Comparison of ENCODE assay signal across 28 mouse cellular contexts in genomic region chr17:86325317-86325716, GRCm38 (mm10).
DNase-seq lines count a peak whose midpoint lies in the region; ATAC-seq lines count a peak whose summit lies in the region.
"Had no signal": no experiment of that assay in that cellular context is flagged by ENCODE, and none has a peak within 500 bp of the region (broad histone marks: within the 10 kb centered on the region; RNA-seq: fewer than 3 reads in every experiment).

No protein-coding gene starts in this region.

- no peak overlapping the region for H3K4me3 ChIP-seq in forebrain, embryonic 10.5 days
- H3K4me3 ChIP-seq in forebrain, embryonic 12.5 days (replicated peaks), result no peak overlapping the region
- H3K4me3 ChIP-seq in kidney, embryonic 14.5 days (ENCODE audit: low read length), result no peak overlapping the region
- no peak overlapping the region for H3K4me3 ChIP-seq in hindbrain, embryonic 13.5 days
- H3K4me3 ChIP-seq: embryonic facial prominence, embryonic 10.5 days; embryonic facial prominence, embryonic 15.5 days; forebrain, embryonic 15.5 days; limb, embryonic 12.5 days; liver, embryonic 15.5 days; stomach, embryonic 15.5 days had no signal

- H3K27me3 ChIP-seq in forebrain, embryonic 10.5 days (ENCODE audit: poor library complexity, severe bottlenecking), result no peaks in the 10 kb centered on the region
- no peaks in the 10 kb centered on the region for H3K27me3 ChIP-seq in forebrain, embryonic 12.5 days
- H3K27me3 ChIP-seq in kidney, embryonic 14.5 days (ENCODE audit: control insufficient read depth, insufficient read depth, low read length), result no peaks in the 10 kb centered on the region
- H3K27me3 ChIP-seq in hindbrain, embryonic 13.5 days, result no peaks in the 10 kb centered on the region
- H3K27me3 ChIP-seq: embryonic facial prominence, embryonic 15.5 days; forebrain, embryonic 15.5 days; limb, embryonic 12.5 days; liver, embryonic 15.5 days; stomach, embryonic 15.5 days had no signal

- no peak overlapping the region for H3K9ac ChIP-seq in forebrain, embryonic 12.5 days
- H3K9ac ChIP-seq in kidney, embryonic 14.5 days (ENCODE audit: low read depth, low read length), result no peak overlapping the region
- no peak overlapping the region for H3K9ac ChIP-seq in hindbrain, embryonic 13.5 days
- H3K9ac ChIP-seq: embryonic facial prominence, embryonic 15.5 days; forebrain, embryonic 15.5 days; limb, embryonic 12.5 days; liver, embryonic 15.5 days; lung, embryonic 14.5 days; stomach, embryonic 15.5 days had no signal

- no peaks in the 10 kb centered on the region for H3K36me3 ChIP-seq in forebrain, embryonic 10.5 days (replicated peaks)
- H3K36me3 ChIP-seq in forebrain, embryonic 12.5 days (replicated peaks), result no peaks in the 10 kb centered on the region
- H3K36me3 ChIP-seq in kidney, embryonic 14.5 days (ENCODE audit: control insufficient read depth, insufficient read depth, low read length), result no peaks in the 10 kb centered on the region
- H3K36me3 ChIP-seq in hindbrain, embryonic 13.5 days, result no peaks in the 10 kb centered on the region
- H3K36me3 ChIP-seq: embryonic facial prominence, embryonic 10.5 days; embryonic facial prominence, embryonic 15.5 days; forebrain, embryonic 15.5 days; limb, embryonic 12.5 days; liver, embryonic 15.5 days; stomach, embryonic 15.5 days had no signal

- no peak for ATAC-seq in forebrain, embryonic 12.5 days (ENCODE audit: low FRiP score)
- ATAC-seq in kidney, embryonic 14.5 days (ENCODE audit: low FRiP score, low TSS enrichment), result no peak
- ATAC-seq in hindbrain, embryonic 13.5 days (ENCODE audit: low FRiP score), result no peak
- ATAC-seq: forebrain, embryonic 15.5 days; inflammation-experienced regulatory T-cells, adult 6 months; midbrain, embryonic 16.5 days had no signal

- no peaks in the 10 kb centered on the region for H3K9me3 ChIP-seq in forebrain, embryonic 10.5 days
- no peaks in the 10 kb centered on the region for H3K9me3 ChIP-seq in forebrain, embryonic 12.5 days
- H3K9me3 ChIP-seq in kidney, embryonic 14.5 days (ENCODE audit: control insufficient read depth, low read length), result no peaks in the 10 kb centered on the region
- H3K9me3 ChIP-seq in hindbrain, embryonic 13.5 days, result no peaks in the 10 kb centered on the region
- H3K9me3 ChIP-seq: embryonic facial prominence, embryonic 10.5 days; embryonic facial prominence, embryonic 15.5 days; forebrain, embryonic 15.5 days; limb, embryonic 12.5 days; liver, embryonic 15.5 days; stomach, embryonic 15.5 days had no signal

- peaks cover 19% of the 10 kb centered on the region for H3K4me1 ChIP-seq in forebrain, embryonic 10.5 days
- peaks cover 25% of the 10 kb centered on the region for H3K4me1 ChIP-seq in forebrain, embryonic 12.5 days
- peaks cover 35% of the 10 kb centered on the region for H3K4me1 ChIP-seq in kidney, embryonic 14.5 days (ENCODE audit: control insufficient read depth, insufficient read depth, low read length)
- peaks cover 30% of the 10 kb centered on the region for H3K4me1 ChIP-seq in hindbrain, embryonic 13.5 days (replicated peaks)

- peak overlapping the region; percentile 30; the same call in 1 of the 2 replicates for H3K27ac ChIP-seq in forebrain, embryonic 10.5 days
- no peak overlapping the region for H3K27ac ChIP-seq in forebrain, embryonic 12.5 days
- peak overlapping the region; percentile 60; the same call in 1 of the 2 replicates for H3K27ac ChIP-seq in kidney, embryonic 14.5 days (ENCODE audit: low read depth, low read length)
- H3K27ac ChIP-seq in hindbrain, embryonic 13.5 days, result 0 out of 2 replicates have a peak overlapping the region, but pooled peaks have one; percentile 5
- H3K27ac ChIP-seq: embryonic facial prominence, embryonic 10.5 days; embryonic facial prominence, embryonic 15.5 days; forebrain, embryonic 15.5 days; kidney, postnatal 0 days; limb, embryonic 12.5 days; liver, embryonic 15.5 days; stomach, embryonic 15.5 days had no signal

- 87% methylated on average over 10 of the region's 10 CpGs for WGBS in forebrain, embryonic 10.5 days
- 83% methylated on average over 10 of the region's 10 CpGs for WGBS in forebrain, embryonic 12.5 days
- WGBS in kidney, embryonic 14.5 days, result 66% methylated on average over 10 of the region's 10 CpGs
- 85% methylated on average over 10 of the region's 10 CpGs for whole genome bisulfite sequencing in hindbrain, embryonic 13.5 days

- no peak overlapping the region for H3K4me2 ChIP-seq in forebrain, embryonic 12.5 days
- H3K4me2 ChIP-seq in kidney, embryonic 14.5 days (replicated peaks; ENCODE audit: low read depth, low read length), result no peak overlapping the region
- H3K4me2 ChIP-seq in hindbrain, embryonic 13.5 days, result no peak overlapping the region
- H3K4me2 ChIP-seq: embryonic facial prominence, embryonic 15.5 days; forebrain, embryonic 15.5 days; heart, embryonic 11.5 days; limb, embryonic 12.5 days; liver, embryonic 15.5 days; lung, embryonic 14.5 days; midbrain, embryonic 11.5 days; stomach, embryonic 15.5 days had no signal

- no peak for DNase-seq in forebrain, embryonic 10.5 days (ENCODE audit: extremely low spot score, low spot score)
- no peak for DNase-seq in kidney, adult 11 months
- peak; percentile 29 for DNase-seq in thymus, postnatal 0 days (ENCODE audit: low spot score)
- DNase-seq in thymus, postnatal 36 days, result no peak
- DNase-seq in yolk sac, embryonic 10.5 days (ENCODE audit: low spot score), result no peak
- DNase-seq: adrenal gland, adult 8-10 months; cerebellum, adult 2 months; cerebellum, postnatal 25 days; gastrocnemius, postnatal 25 days; kidney, adult 18-20 months; layer of hippocampus, adult 9-11 months; lung, postnatal 14 days; right cerebral cortex, postnatal 25 days had no signal
